Mouse (Mus musculus) CH12.LX (cell line): ENCODE measurements around the gene Gm572.

ENCODE experiments used
- BHLHE40 ChIP-seq: IDR thresholded peaks from 2 replicates; pipeline ENCODE4 v1.6.1; 2011; ENCODE audit warnings: mild to moderate bottlenecking, low read depth, low read length, improper control_type of control experiment
- CTCF ChIP-seq, 2 experiments: IDR thresholded peaks in 1 of 2; conservative IDR thresholded peaks in 1 of 2; 2 replicates each; pipeline ENCODE4 v1.5.1; 2011 to 2012; ENCODE audit warnings: low read depth in 2 of 2, low read length in 2 of 2, improper control_type of control experiment in 1 of 2, inconsistent platforms in 1 of 2, mild to moderate bottlenecking in 1 of 2, moderate library complexity in 1 of 2
- ELF1 ChIP-seq: IDR thresholded peaks from 2 replicates; pipeline ENCODE4 v1.6.1; 2014; ENCODE audit warnings: low read depth, mild to moderate bottlenecking, inconsistent platforms, low read length, improper control_type of control experiment
- JUN ChIP-seq: IDR thresholded peaks from 2 replicates; pipeline ENCODE4 v1.6.1; 2011; ENCODE audit warnings: low read depth, mild to moderate bottlenecking, low read length, improper control_type of control experiment, moderate library complexity; ENCODE audit not compliant: insufficient read depth
- MAX ChIP-seq: IDR thresholded peaks from 2 replicates; pipeline ENCODE4 v1.6.1; 2011; ENCODE audit warnings: low read length, improper control_type of control experiment
- MEF2A ChIP-seq: IDR thresholded peaks from 2 replicates; pipeline ENCODE4 v1.6.1; 2014; ENCODE audit warnings: low read depth, mild to moderate bottlenecking, inconsistent platforms, low read length, improper control_type of control experiment, borderline replicate concordance
- MXI1 ChIP-seq: IDR thresholded peaks from 2 replicates; pipeline ENCODE4 v1.6.1; 2011; ENCODE audit warnings: mild to moderate bottlenecking, low read depth, low read length, improper control_type of control experiment
- NELFE ChIP-seq: IDR thresholded peaks from 2 replicates; pipeline ENCODE4 v1.6.1; 2011; ENCODE audit warnings: low read depth, low read length, improper control_type of control experiment
- POLR2A ChIP-seq: IDR thresholded peaks from 2 replicates; pipeline ENCODE4 v1.6.1; 2011; ENCODE audit warnings: low read depth, mild to moderate bottlenecking, improper control_type of control experiment, low read length
- TCF12 ChIP-seq: IDR thresholded peaks from 2 replicates; pipeline ENCODE4 v1.6.1; 2014; ENCODE audit warnings: low read depth, mild to moderate bottlenecking, inconsistent platforms, low read length, improper control_type of control experiment
- UBTF ChIP-seq: IDR thresholded peaks from 2 replicates; pipeline ENCODE4 v1.6.1; 2012; ENCODE audit warnings: low read depth, mild to moderate bottlenecking, inconsistent platforms, low read length, improper control_type of control experiment, moderate library complexity
- USF1 ChIP-seq: IDR thresholded peaks from 2 replicates; pipeline ENCODE4 v1.6.1; 2014; ENCODE audit warnings: low read depth, mild to moderate bottlenecking, inconsistent platforms, low read length, improper control_type of control experiment
- USF2 ChIP-seq: conservative IDR thresholded peaks from 2 replicates; pipeline ENCODE4 v1.6.1; 2011; ENCODE audit warnings: low read depth, low read length, improper control_type of control experiment
- ZC3H11A ChIP-seq: IDR thresholded peaks from 2 replicates; pipeline ENCODE4 v1.6.1; 2012; ENCODE audit warnings: low read depth, mild to moderate bottlenecking, inconsistent platforms, low read length, improper control_type of control experiment

GRCm38 (mm10) chr4:148678105-148678504, 35.0 kb downstream of the Gm572 start:
- TF ChIP-seq POLR2A (no peak), USF1 (no peak), CTCF (conservative IDR thresholded peaks at IDR 0.05 in 1 of 2, IDR thresholded peaks at IDR 0.05 in 1 of 2; ENCODE audit: low read depth in 2 of 2, low read length in 2 of 2) (no peak), TCF12 (no peak), MXI1 (no peak), UBTF (no peak), ZC3H11A (no peak), NELFE (no peak), USF2 (no peak), MAX (no peak), ELF1 (no peak), BHLHE40 (no peak), MEF2A (no peak), JUN (no peak)
